Mouse (Mus musculus): Measurements from ENCODE around the gene Gm10696. TPM values are rescaled to one million over a fixed set of nuclear protein-coding genes. Genes with fewer than 3 reads are reported as not detected.
"Not testable (repeated sequence)": the region's sequence is repeated elsewhere in the genome, so short reads cannot be mapped to it uniquely, and the experiment has no call there.

The Gm10696 gene
- not detected in 2 replicates for polyA plus RNA-seq (2015; fragmentation: Nextera tagmentation; extraction: Ambion mirVana)

- H3K4me3 ChIP-seq (ENCODE audit: low read depth, low read length); H3K4me2 ChIP-seq (replicated peaks; ENCODE audit: low read depth, low read length); DNase-seq (ENCODE audit: low spot score); H3K36me3 ChIP-seq (ENCODE audit: insufficient read depth, low read length); H3K9me3 ChIP-seq (ENCODE audit: low read length); H3K27ac ChIP-seq (ENCODE audit: low read length); H3K9ac ChIP-seq (replicated peaks; ENCODE audit: low read depth); ATAC-seq; H3K27me3 ChIP-seq (replicated peaks; ENCODE audit: insufficient read depth, low read length); H3K4me1 ChIP-seq (ENCODE audit: insufficient read depth, low read depth, low read length): not testable (repeated sequence)
- 71% methylated on average over 1 of the region's 1 CpGs for WGBS
These were observed at the start of gene Gm10696 for GRCm38 (mm10) chr3:94178093-94178492. TSS of gene Gm10696 (minus strand) at chr3:94178193.

GRCm38 (mm10) chr3:94196414-94196813, 18.4 kb upstream of the Gm10696 start, which contains the start of gene Gm5286:
TSS of gene Gm5286 (plus strand) at chr3:94196714.
- H3K36me3 ChIP-seq (ENCODE audit: insufficient read depth, low read length); DNase-seq (ENCODE audit: low spot score); H3K9ac ChIP-seq (replicated peaks; ENCODE audit: low read depth); H3K4me2 ChIP-seq (replicated peaks; ENCODE audit: low read depth, low read length); H3K9me3 ChIP-seq (ENCODE audit: low read length); ATAC-seq; H3K27me3 ChIP-seq (replicated peaks; ENCODE audit: insufficient read depth, low read length); H3K4me1 ChIP-seq (ENCODE audit: insufficient read depth, low read depth, low read length); H3K27ac ChIP-seq (ENCODE audit: low read length); H3K4me3 ChIP-seq (ENCODE audit: low read depth, low read length): not testable (repeated sequence)
- 64% methylated on average over 3 of the region's 4 CpGs for whole genome bisulfite sequencing

GRCm38 (mm10) chr3:94167351-94167750, 10.6 kb downstream of the Gm10696 start:
- H3K4me2 ChIP-seq (replicated peaks; ENCODE audit: low read depth, low read length); ATAC-seq; DNase-seq (ENCODE audit: low spot score): not testable (repeated sequence)

More at GRCm38 (mm10) chr3:94167351-94167750, 10.6 kb downstream of the Gm10696 start:
- not testable (repeated sequence) for H3K36me3 ChIP-seq (ENCODE audit: insufficient read depth, low read length); H3K27ac ChIP-seq (ENCODE audit: low read length); H3K4me3 ChIP-seq (ENCODE audit: low read depth, low read length); H3K9me3 ChIP-seq (ENCODE audit: low read length); H3K4me1 ChIP-seq (ENCODE audit: insufficient read depth, low read depth, low read length); H3K9ac ChIP-seq (replicated peaks; ENCODE audit: low read depth); H3K27me3 ChIP-seq (replicated peaks; ENCODE audit: insufficient read depth, low read length)

Other genes with a start within 250 kb of the Gm10696 start
- gene Gm9117, start 234.7 kb downstream of the Gm10696 start, polyA plus RNA-seq (2015; fragmentation: Nextera tagmentation; extraction: Ambion mirVana), result not detected in 2 replicates
- gene Tdpoz5, start 216.9 kb downstream of the Gm10696 start, polyA plus RNA-seq (2015; fragmentation: Nextera tagmentation; extraction: Ambion mirVana), result not detected in 2 replicates
- not detected in 2 replicates for gene Gm9125, start 123.3 kb downstream of the Gm10696 start, polyA plus RNA-seq (2015; fragmentation: Nextera tagmentation; extraction: Ambion mirVana)
- not detected in 2 replicates for gene Gm10697, start 105.5 kb downstream of the Gm10696 start, polyA plus RNA-seq (2015; fragmentation: Nextera tagmentation; extraction: Ambion mirVana)
- not detected in 2 replicates for gene Gm5286, start 18.5 kb upstream of the Gm10696 start, polyA plus RNA-seq (2015; fragmentation: Nextera tagmentation; extraction: Ambion mirVana)
- gene Gm4778, start 85.8 kb upstream of the Gm10696 start, polyA plus RNA-seq (2015; fragmentation: Nextera tagmentation; extraction: Ambion mirVana), result not detected in 2 replicates
- gene Them4, start 131.9 kb upstream of the Gm10696 start, polyA plus RNA-seq (2015; fragmentation: Nextera tagmentation; extraction: Ambion mirVana), result 7.6 and 7.7 TPM in 2 replicates
- 2.9 and 3.2 TPM in 2 replicates for gene Them5, start 163.9 kb upstream of the Gm10696 start, polyA plus RNA-seq (2015; fragmentation: Nextera tagmentation; extraction: Ambion mirVana)
- 0.29 and 0.76 TPM in 2 replicates for gene C2cd4d, start 184.2 kb upstream of the Gm10696 start, polyA plus RNA-seq (2015; fragmentation: Nextera tagmentation; extraction: Ambion mirVana)
- gene Rorc, start 194.6 kb upstream of the Gm10696 start, polyA plus RNA-seq (2015; fragmentation: Nextera tagmentation; extraction: Ambion mirVana), result 5.6 and 7.4 TPM in 2 replicates
- 0.26 and 0.42 TPM in 2 replicates for gene Lingo4, start 220.3 kb upstream of the Gm10696 start, polyA plus RNA-seq (2015; fragmentation: Nextera tagmentation; extraction: Ambion mirVana)
- gene Tdrkh, start 235.1 kb upstream of the Gm10696 start, polyA plus RNA-seq (2015; fragmentation: Nextera tagmentation; extraction: Ambion mirVana), result 2.1 and 4.7 TPM in 2 replicates

All from lung, postnatal 0 days (tissue).